Mouse (Mus musculus) cerebellum, postnatal 14 days (tissue): ENCODE results near the gene Farp1.
"Not testable (repeated sequence)": the region's sequence is repeated elsewhere in the genome, so short reads cannot be mapped to it uniquely, and the experiment has no call there.

Experiments used
- DNase-seq, 2 experiments: peaks; one replicate each; pipeline ENCODE4 v3.0.0; 2021; ENCODE audit warnings: mixed read lengths in 2 of 2

Gene Farp1

GRCm38 (mm10) chr14:121107707-121108285 lies 72.8 kb downstream of the Farp1 start:
- no peak for DNase-seq

DNA sequence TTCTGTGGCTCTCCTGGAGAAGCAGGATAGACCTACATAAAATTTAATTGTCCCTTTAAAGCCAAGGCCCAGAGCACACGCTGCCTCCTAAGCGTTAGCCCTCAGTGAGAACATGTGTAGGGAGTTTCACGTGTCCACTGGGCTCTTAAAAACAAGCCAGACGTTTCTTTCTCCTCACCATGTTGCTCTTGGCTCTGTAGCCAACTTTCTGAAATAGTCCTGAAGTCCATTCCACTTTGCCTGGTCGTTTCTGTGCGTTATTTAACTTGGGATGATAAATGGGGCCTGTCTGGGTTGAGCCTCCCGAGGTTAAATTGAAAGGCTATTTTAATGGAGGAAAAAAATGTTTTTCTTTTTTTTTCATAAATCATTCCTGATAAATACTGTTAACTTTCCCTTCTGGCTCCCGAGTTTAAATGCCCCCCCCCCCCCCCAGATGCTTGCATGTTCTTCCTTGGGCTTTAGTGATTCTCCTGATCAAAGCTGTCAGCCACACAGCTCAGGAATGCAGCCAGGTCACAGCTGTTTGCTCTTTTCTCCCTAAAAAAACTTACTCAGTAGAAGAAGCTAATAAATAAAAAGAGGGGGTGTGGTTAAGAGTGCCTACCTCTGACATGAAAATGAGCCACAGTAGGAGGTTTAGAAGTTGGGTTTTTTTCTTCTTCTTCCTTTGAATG lies 73.6 kb downstream of the Farp1 start:
- DNase-seq = no peak

DNA sequence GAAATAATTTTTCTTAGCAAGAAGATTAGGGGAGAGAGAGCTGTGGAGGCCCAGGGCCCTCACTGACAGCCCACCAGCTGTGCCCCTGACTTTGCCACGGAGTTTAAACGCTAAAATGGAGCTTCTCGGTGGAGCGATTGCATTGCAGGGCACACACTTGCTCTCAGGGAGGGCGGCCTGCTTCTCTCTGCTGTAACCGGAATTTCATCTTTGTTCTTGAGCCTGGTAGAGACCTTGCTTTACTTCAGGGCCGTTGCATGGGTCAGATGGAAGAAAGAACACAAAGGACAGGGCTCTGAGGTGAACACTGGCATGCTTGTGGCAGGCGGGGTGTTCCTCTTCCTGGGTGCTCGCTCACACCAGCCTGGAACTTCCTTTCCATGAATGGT lies 74.1 kb downstream of the Farp1 start:
- DNase-seq = no peak

DNA sequence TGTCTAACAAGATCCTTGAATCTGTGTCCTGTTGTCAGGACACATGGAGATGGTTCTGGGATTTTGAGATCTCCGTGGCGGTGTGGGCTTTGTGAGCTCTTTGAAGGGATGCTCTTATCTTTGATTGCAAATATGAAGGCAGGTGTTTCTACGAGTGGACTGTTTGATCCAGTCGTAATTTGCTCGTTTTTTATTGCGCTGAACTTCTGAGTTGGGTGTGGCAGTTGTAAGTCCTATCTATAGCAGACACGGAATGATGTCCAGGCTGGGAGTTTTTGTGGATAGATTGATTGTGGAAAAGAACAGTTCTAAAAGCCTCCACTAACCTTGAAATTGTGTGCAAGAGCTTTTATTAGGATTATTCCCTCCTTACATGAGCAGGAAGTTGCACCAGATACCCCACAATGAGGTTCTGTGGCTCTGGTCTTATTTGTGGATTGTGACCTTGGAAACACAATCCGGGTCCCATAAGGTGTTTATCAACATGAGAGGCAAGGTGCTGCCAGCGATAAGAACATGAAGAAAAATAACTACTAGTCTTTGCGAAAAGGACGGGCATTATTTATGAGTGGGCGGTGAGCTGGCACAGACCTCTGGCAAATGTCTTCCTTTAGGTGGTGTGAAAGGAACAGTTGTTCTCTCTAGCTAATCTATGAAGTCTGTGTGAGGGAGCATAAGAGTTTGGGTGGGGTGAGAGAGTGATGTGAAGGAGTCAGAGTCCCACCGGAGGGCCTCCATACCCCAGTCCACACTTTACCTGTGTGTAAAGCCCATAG lies 75.7 kb downstream of the Farp1 start:
- no peak for DNase-seq

DNA sequence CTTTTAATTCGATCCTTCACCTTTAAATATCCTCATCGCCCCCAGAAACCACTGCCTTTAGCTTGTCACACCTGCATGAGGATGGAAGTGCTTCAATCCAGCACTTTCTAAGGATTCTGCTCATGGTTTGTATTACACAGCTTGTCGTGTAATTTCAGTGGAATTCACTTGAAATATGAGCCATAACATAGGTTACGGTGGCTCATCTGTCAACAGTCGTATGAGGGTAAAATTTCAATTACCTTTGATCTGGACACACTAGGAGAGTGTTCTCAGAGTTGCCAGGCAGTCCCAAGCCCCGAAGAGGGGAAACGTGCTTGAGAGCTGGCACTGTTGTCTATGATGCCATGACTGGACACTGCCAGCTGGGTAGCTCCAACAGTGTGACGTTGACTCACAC lies 77.1 kb downstream of the Farp1 start:
- DNase-seq = peak in 1 of 2 experiments; percentile 21

DNA sequence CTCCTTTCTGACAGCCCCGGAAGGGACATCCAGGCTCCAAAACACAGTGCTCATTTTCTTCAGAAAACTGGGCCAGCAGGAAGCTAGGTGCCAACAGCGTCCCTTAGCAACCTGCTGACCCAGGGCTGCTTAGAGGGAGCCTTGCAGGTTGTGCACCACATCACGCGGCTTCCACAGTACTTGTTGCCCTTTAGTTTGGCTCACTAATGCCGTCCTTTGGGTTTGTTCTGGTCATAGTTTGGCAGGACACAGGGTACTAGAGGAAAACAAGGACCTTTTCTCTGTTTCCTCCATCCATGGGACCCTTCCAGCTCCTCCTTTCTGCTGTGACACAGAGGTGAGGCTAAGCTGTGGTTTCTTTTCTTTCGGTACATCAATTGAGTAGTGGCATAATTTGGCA lies 78.8 kb downstream of the Farp1 start:
- DNase-seq = no peak

GRCm38 (mm10) chr14:121116696-121117095 lies 81.7 kb downstream of the Farp1 start:
- no peak for DNase-seq

GRCm38 (mm10) chr14:121118860-121119259 lies 83.9 kb downstream of the Farp1 start:
- no peak for DNase-seq

- peak; percentile 56 to 73 for DNase-seq
Observed at GRCm38 (mm10) chr14:121121664-121122063, 86.7 kb downstream of the Farp1 start.

DNA sequence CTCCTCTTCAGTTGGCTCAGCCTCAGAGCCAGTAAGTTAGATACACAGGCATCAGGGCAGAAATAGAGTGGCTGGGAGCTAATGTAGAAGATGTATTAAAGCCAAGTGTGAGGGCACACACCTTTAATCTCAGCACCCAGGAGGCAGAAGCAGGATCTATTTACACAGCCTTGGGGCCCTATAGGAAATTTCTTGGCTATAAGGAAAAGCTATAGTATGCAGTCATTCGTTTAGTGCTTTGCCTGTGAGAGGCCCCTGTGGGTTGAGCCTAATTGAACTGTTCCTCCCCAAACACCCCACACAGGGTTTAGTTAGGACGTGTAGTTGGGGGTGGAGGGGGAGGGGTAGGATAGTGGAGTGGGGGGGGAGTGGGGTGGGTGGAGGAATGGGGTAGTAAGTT lies 87.9 kb downstream of the Farp1 start:
- DNase-seq = no peak

GRCm38 (mm10) chr14:121124409-121125010 lies 89.5 kb downstream of the Farp1 start:
- DNase-seq = no peak

DNA sequence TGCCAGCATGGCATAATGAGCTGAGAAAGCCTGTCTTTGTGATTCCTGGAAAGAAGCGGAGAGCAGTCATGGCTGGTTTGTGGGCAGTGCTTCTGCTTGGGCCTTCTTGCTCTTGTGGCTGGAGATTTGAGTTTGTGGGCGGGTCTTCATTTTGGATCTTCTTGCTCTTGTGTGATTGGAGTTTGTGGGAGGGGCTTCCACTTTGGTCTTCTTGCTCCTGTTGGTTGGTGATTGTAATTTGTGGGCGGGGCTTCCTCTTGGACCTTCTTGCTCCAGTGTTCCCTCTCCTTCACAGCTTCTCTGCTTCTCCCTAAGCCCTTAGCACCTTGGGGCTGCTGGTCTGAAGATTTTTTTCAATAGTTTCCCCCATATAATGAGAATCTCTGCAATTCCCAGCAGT lies 90.7 kb downstream of the Farp1 start:
- DNase-seq = no peak

DNA sequence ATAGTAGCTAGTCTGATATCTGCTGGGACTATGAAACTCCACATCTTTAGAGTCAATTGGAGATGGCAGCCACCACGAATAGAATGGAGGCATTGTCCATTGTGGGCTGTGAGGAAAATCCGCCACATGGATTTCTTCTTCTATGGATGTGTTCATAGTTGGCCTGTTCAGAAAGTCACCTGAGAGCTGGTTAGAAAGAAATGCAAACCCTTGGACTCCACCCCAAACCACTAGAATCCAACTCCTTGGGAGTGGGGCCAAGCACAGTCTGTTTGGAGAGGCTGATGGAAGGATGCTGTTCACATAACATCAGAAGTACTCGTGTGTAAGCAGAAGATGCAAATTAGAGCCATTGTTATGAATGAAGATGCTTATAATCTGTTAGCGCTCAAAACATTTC lies 91.3 kb downstream of the Farp1 start:
- DNase-seq = no peak

DNA sequence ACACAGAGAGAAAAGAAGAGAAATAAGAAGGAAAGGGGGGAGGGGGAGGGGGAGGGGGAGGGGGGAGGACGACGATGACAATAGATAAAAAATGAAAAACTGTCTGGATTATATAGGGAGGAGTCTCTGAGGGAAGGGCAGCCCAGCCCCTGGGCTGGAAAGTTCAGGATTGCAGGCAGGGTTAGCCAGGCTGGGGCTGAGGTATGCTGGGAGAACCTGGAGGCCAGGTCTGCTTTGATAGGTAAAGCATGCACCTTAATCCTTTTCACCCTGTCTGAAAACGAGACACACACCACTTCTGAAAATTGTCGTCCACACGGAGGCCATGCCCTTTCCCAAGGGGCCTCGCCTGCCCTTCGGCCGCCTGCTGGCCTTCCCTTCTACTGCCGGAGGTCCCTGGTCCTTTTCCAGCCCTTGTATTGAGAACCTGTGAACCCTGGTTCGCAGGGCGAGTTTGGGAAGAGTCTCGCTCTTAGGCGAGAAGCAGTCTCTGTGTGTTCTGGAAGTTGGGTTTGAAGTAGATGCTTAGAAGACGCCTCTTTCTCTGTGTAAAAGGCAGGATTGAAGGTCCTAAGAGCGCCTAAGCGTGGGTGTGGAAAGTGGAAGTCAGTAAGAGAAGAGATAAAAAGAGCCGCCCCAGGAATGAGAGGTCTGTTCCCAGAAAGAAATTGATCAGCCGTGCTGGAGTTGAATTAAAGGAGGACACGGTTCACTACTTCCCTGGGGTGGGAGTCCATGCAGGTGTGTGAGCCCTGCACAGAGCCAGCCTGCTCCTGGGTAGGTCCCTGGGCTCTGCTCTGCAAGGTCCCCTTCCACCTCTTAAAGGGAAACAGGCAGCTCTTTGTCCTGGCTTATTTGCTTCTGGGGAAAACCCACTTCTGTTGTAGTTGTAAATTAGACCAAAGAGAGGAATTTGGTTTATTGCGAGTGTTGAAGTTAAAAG lies 94.1 kb downstream of the Farp1 start:
- DNase-seq = no peak

DNA sequence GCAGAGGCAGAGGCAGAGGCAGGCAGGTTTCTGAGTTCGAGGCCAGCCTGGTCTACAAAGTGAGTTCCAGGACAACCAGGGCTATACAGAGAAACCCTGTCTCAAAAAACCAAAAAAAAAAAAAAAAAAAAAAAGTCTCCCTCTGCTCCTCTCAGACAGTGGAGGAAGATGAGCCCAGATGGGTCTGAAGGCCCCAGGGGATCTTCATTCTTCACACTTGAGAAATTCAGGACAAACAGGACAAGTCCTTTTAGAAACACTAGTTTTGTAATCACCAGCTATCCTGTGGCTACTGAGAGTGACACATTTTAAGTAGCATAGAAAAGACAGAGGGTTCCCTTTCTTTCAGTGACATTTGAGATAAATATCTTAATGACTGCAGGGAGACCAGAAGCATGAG lies 95.4 kb downstream of the Farp1 start:
- DNase-seq = not testable (repeated sequence)

DNA sequence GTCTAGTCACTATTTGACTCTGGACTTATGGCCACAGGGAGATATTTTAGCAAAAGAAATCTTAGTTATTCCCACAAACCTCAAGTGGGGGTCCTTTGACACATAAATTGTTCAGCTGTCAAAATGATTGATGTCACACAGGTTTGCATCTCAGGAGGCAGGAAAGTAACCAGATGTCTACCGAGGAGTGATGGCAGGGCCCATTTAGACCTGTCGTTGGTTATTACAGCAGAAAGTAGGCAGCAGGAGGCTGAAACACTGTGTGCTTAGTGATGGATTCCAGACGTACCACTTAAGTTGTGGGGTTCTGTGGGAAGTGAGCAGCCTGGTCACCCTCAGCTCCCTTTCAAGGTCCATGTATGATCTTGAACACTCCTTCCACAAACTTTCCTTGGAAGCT lies 99.4 kb downstream of the Farp1 start:
- no peak for DNase-seq

GRCm38 (mm10) chr14:121143831-121144455 lies 108.9 kb downstream of the Farp1 start:
- no peak for DNase-seq

GRCm38 (mm10) chr14:121144496-121144895 lies 109.5 kb downstream of the Farp1 start:
- DNase-seq = no peak

- no peak for DNase-seq
Observed at GRCm38 (mm10) chr14:121145291-121145690, 110.3 kb downstream of the Farp1 start.

DNA sequence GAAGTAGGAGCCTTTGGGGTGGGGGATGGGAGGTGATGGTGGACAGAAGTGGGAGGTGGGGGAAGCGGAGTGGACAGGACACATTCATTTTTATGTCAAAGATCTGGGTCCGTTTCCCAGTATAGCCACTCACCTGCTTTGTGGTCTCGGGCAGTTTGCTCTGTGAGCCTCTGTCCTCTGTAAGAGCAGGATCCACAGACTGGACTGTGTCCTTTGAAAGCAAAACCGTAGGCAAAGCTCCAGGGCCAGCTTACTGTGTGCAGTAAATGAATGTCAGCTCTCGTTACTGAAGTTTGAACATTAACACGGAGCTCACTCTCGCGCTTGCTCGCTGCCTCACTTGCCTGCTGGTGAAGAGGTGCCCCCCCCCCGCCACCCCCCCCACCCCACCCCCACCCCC lies 110.7 kb downstream of the Farp1 start:
- peak in 1 of 2 experiments; percentile 42 for DNase-seq

DNA sequence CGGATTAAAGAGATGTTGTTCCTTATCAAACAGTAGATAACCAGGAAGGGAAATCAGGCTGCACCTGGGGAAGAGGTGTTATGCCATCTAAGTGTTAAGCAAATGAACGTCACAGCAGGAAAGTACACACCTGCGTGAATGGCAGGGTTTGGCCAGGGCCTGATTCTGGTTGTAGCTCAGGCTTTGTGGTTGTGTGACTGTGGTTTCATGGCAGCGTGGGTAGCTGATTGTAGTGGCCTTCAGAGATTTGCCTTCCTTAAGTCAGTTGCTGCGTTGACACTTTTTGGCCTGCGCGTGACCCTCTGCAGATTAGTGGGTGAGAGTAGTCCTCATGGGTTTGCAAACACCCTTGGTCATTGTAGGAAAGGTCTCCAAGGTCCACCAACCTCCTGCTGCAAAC lies 111.2 kb downstream of the Farp1 start:
- DNase-seq = no peak

- no peak for DNase-seq
Observed at GRCm38 (mm10) chr14:121147026-121147425, 112.0 kb downstream of the Farp1 start.
